Mouse (Mus musculus) bone marrow, adult 2 months (tissue): ENCODE results near the gene Qars.

Experiments
- CTCF ChIP-seq: fragments of 200-500 bp; IDR thresholded peaks from 2 replicates; pipeline ENCODE4 v1.5.1; 2011; ENCODE audit warnings: low read length, control low read depth; ENCODE audit not compliant: control insufficient read depth, insufficient read depth
- POLR2A ChIP-seq: fragments of 200-500 bp; IDR thresholded peaks from 2 replicates; pipeline ENCODE4 v1.6.1; 2011; ENCODE audit warnings: low read depth, mild to moderate bottlenecking, control low read depth, low read length, borderline replicate concordance; ENCODE audit not compliant: control insufficient read depth

DNA sequence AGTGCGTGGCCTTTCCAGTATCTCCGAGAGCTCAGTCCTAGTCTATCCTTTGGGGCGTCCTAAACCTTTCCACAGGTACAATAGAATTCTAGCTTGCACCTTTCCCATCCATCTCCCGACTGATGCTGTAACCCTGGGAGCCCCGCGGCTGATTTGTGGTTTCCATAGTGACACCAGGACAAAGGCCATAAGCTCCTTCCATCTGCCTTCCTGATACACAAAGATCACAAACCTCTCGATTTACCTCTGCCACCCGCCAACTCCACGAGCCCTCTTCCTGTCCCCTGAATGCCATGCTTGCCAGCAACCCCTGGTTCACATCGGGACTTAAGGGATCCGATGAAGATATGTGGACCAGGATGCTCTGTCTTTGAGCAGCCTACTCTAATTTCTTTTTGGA lies 28.3 kb upstream of the Qars start:
- TF ChIP-seq CTCF (no peak), POLR2A (no peak)
